Mouse (Mus musculus): ENCODE measurements at regions not wholly inside any gene's neighbourhood (a gene's known extent, or its start where the extent isn't known, plus 50 kb on each side); places are given as distances from the start of the nearest gene placed in this dataset.

GRCm38 (mm10) chr14:76295411-76296169 is 119.2 kb upstream of the Tsc22d1 start:
- no peak for TF ChIP-seq POLR2A (IDR thresholded peaks at IDR 0.05; ENCODE audit: low read depth, low read length)
- TF ChIP-seq CTCF (IDR thresholded peaks at IDR 0.05; ENCODE audit: extremely low read depth, insufficient read length, insufficient replicate concordance, low read depth, low read length), result no peak
